Comparison of ENCODE assay signal across 27 mouse cellular contexts in genomic region chr11:62034564-62034963, GRCm38 (mm10).
"Had no signal": no experiment of that assay in that cellular context is flagged by ENCODE, and none has a peak within 500 bp of the region (broad histone marks: within the 10 kb centered on the region; RNA-seq: fewer than 3 reads in every experiment).

No protein-coding gene starts in this region.

- H3K4me1 ChIP-seq: embryonic facial prominence, embryonic 12.5 days; embryonic facial prominence, embryonic 15.5 days; forebrain, embryonic 12.5 days; forebrain, embryonic 13.5 days; forebrain, embryonic 15.5 days had no signal

- H3K9ac ChIP-seq: embryonic facial prominence, embryonic 12.5 days; embryonic facial prominence, embryonic 13.5 days; embryonic facial prominence, embryonic 15.5 days; forebrain, embryonic 12.5 days; forebrain, embryonic 13.5 days; forebrain, embryonic 15.5 days; forebrain, postnatal 0 days had no signal

- H3K4me2 ChIP-seq: embryonic facial prominence, embryonic 12.5 days; embryonic facial prominence, embryonic 13.5 days; embryonic facial prominence, embryonic 15.5 days; forebrain, embryonic 12.5 days; forebrain, embryonic 13.5 days; forebrain, embryonic 15.5 days had no signal

- H3K36me3 ChIP-seq: embryonic facial prominence, embryonic 12.5 days; embryonic facial prominence, embryonic 13.5 days; embryonic facial prominence, embryonic 15.5 days; forebrain, embryonic 10.5 days; forebrain, embryonic 12.5 days; forebrain, embryonic 15.5 days had no signal

- H3K27me3 ChIP-seq: embryonic facial prominence, embryonic 12.5 days; embryonic facial prominence, embryonic 13.5 days; embryonic facial prominence, embryonic 15.5 days; forebrain, embryonic 12.5 days; forebrain, embryonic 13.5 days; forebrain, embryonic 15.5 days had no signal

- H3K27ac ChIP-seq: embryonic facial prominence, embryonic 12.5 days; embryonic facial prominence, embryonic 13.5 days; embryonic facial prominence, embryonic 15.5 days; forebrain, embryonic 10.5 days; forebrain, embryonic 12.5 days; forebrain, embryonic 13.5 days; forebrain, embryonic 15.5 days; gastrocnemius, adult 2 months; heart, adult 2 months had no signal

- H3K4me3 ChIP-seq: embryonic facial prominence, embryonic 12.5 days; embryonic facial prominence, embryonic 13.5 days; embryonic facial prominence, embryonic 15.5 days; erythroblast, embryonic 14.5 days; forebrain, embryonic 10.5 days; forebrain, embryonic 12.5 days; forebrain, embryonic 13.5 days; forebrain, embryonic 15.5 days; gastrocnemius, adult 2 months; heart, adult 2 months had no signal

- ATAC-seq: forebrain, embryonic 13.5 days; forebrain, embryonic 14.5 days; forebrain, embryonic 15.5 days; forebrain, embryonic 16.5 days; forebrain, postnatal 0 days had no signal

- DNase-seq: cerebellum, adult 2 months; cerebellum, adult 8-10 months; cerebellum, adult 9-10 months; cerebellum, adult 9-11 months; cerebellum, postnatal 10 days; cerebellum, postnatal 14 days; cerebellum, postnatal 25 days; cerebellum, postnatal 36 days; embryo, embryonic 11 days; forebrain, postnatal 0 days; gastrocnemius, adult 2 months; gastrocnemius, postnatal 10 days; gastrocnemius, postnatal 14 days; gastrocnemius, postnatal 25 days; gastrocnemius, postnatal 36 days; heart, adult 18-20 months; heart, adult 2 months had no signal

- H3K9me3 ChIP-seq: embryonic facial prominence, embryonic 12.5 days; embryonic facial prominence, embryonic 13.5 days; embryonic facial prominence, embryonic 15.5 days; forebrain, embryonic 10.5 days; forebrain, embryonic 12.5 days; forebrain, embryonic 13.5 days; forebrain, embryonic 15.5 days had no signal
